Mouse (Mus musculus) MEL (cell line): ENCODE results near the gene Gm1673. TPM values are rescaled to one million over a fixed set of nuclear protein-coding genes. Genes with fewer than 3 reads are reported as not detected.

Experiments used
- DNase-seq: peaks from one replicate; pipeline ENCODE4 v3.0.0; 2011; ENCODE audit warnings: low read depth, low spot score
- H3K27ac ChIP-seq: 2 replicates; pipeline ENCODE4 v1.5.1; 2012; ENCODE audit warnings: low read depth, mild to moderate bottlenecking, control low read depth, low read length, moderate library complexity; ENCODE audit not compliant: control insufficient read depth
- H3K27me3 ChIP-seq, 2 experiments: fragments of 150-350 bp in 1 of 2; sonication (generic) in 1 of 2; 2 replicates each; pipeline ENCODE4 v1.6.1; 2012; ENCODE audit warnings: low read length in 2 of 2, mild to moderate bottlenecking in 2 of 2, improper control_type of control experiment in 1 of 2, moderate library complexity in 1 of 2; ENCODE audit not compliant: insufficient read depth in 2 of 2, control insufficient read depth in 1 of 2
- H3K36me3 ChIP-seq, 2 experiments: 2 replicates each; pipeline ENCODE4 v1.6.1; 2012 to 2014; ENCODE audit warnings: low read length in 2 of 2, improper control_type of control experiment in 1 of 2, inconsistent platforms in 1 of 2, mild to moderate bottlenecking in 1 of 2; ENCODE audit not compliant: insufficient read depth in 2 of 2, control insufficient read depth in 1 of 2
- H3K4me1 ChIP-seq, 2 experiments: fragments of 150-350 bp in 1 of 2; sonication (generic) in 1 of 2; 2 replicates each; pipeline ENCODE4 v1.6.1; 2012; ENCODE audit warnings: low read length in 2 of 2, improper control_type of control experiment in 1 of 2, mild to moderate bottlenecking in 1 of 2; ENCODE audit not compliant: insufficient read depth in 2 of 2, control insufficient read depth in 1 of 2
- H3K4me3 ChIP-seq, 2 experiments: fragments of 150-350 bp in 1 of 2; sonication (generic) in 1 of 2; 2 replicates each; pipeline ENCODE4 v1.5.1; 2012; ENCODE audit warnings: low read depth in 2 of 2, low read length in 2 of 2, mild to moderate bottlenecking in 2 of 2, moderate library complexity in 2 of 2, control low read depth in 1 of 2, improper control_type of control experiment in 1 of 2; ENCODE audit not compliant: control insufficient read depth in 1 of 2, insufficient read depth in 1 of 2
- H3K79me2 ChIP-seq: 2 replicates; pipeline ENCODE4 v1.6.1; 2012; ENCODE audit warnings: mild to moderate bottlenecking, low read length, moderate library complexity; ENCODE audit not compliant: control insufficient read depth, poor library complexity, insufficient read depth
- H3K9ac ChIP-seq: 2 replicates; pipeline ENCODE4 v1.6.1; 2012; ENCODE audit warnings: low read depth, mild to moderate bottlenecking, control low read depth, low read length, moderate library complexity; ENCODE audit not compliant: control insufficient read depth, poor library complexity, severe bottlenecking
- H3K9me3 ChIP-seq: fragments of 150-350 bp; sonication (generic); replicated peaks from 2 replicates; pipeline ENCODE4 v1.6.1; 2012; ENCODE audit warnings: mild to moderate bottlenecking, low read length, improper control_type of control experiment, moderate library complexity; ENCODE audit not compliant: insufficient read depth
- BHLHE40 ChIP-seq: IDR thresholded peaks from 2 replicates; pipeline ENCODE4 v1.6.1; 2012; ENCODE audit warnings: low read depth, mild to moderate bottlenecking, inconsistent platforms, low read length, improper control_type of control experiment, borderline replicate concordance
- CTCF ChIP-seq, 3 experiments: IDR thresholded peaks in 2 of 3; conservative IDR thresholded peaks in 1 of 3; 2 replicates each; pipeline ENCODE4 v1.5.1; 2011 to 2012; ENCODE audit warnings: low read length in 3 of 3, low read depth in 2 of 3, mild to moderate bottlenecking in 2 of 3, improper control_type of control experiment in 1 of 3, inconsistent platforms in 1 of 3, mixed read lengths in 1 of 3, moderate library complexity in 1 of 3; ENCODE audit not compliant: control insufficient read depth in 1 of 3, insufficient read depth in 1 of 3, poor library complexity in 1 of 3, severe bottlenecking in 1 of 3
- MYC ChIP-seq: IDR thresholded peaks from 2 replicates; pipeline ENCODE4 v1.6.1; 2011; ENCODE audit warnings: low read depth, mild to moderate bottlenecking, low read length, improper control_type of control experiment, moderate library complexity
- ZMIZ1 ChIP-seq: IDR thresholded peaks from 2 replicates; pipeline ENCODE4 v1.6.1; 2012; ENCODE audit warnings: low read depth, mild to moderate bottlenecking, inconsistent platforms, low read length, improper control_type of control experiment, moderate library complexity
- polyA plus RNA-seq, 2 experiments: library from polyadenylated mRNA; stranded (reverse) in 1 of 2; unstranded in 1 of 2; fragments of >175 nt in 1 of 2; fragments of >200 nt in 1 of 2; gene quantifications; 2 replicates each; pipeline versions ENCODE4 v1.2.1 to v1.2.4; 2012; ENCODE audit warnings: low replicate concordance in 2 of 2, low read depth in 1 of 2; ENCODE audit not compliant: insufficient read length in 2 of 2, insufficient read depth in 1 of 2, missing spikeins in 1 of 2
- total RNA-seq: library from RNA; depleted of rRNA; stranded (reverse); fragments of 300-350 nt; gene quantifications from 2 replicates; pipeline ENCODE4 v1.2.3, GENCODE M21; 2012; rRNA removed

The Gm1673 gene
- total and polyA plus RNA-seq, 3 experiments, result not detected

- no peak for DNase-seq
- no peaks in the 10 kb centered on the region for H3K4me1 ChIP-seq
- H3K36me3 ChIP-seq, result no peaks in the 10 kb centered on the region
- H3K9ac ChIP-seq, result no peak overlapping the region
- H3K27me3 ChIP-seq, result no peaks in the 10 kb centered on the region
- no peak overlapping the region for H3K4me3 ChIP-seq
- TF ChIP-seq CTCF (IDR thresholded peaks at IDR 0.05 in 2 of 3, conservative IDR thresholded peaks at IDR 0.05 in 1 of 3; ENCODE audit: control insufficient read depth in 1 of 3, insufficient read depth in 1 of 3, low read depth in 2 of 3, low read length in 3 of 3, poor library complexity in 1 of 3, severe bottlenecking in 1 of 3), result no peak
- no peak for TF ChIP-seq MYC
- TF ChIP-seq BHLHE40, result no peak
- no peak for TF ChIP-seq ZMIZ1
- H3K27ac ChIP-seq, result no peak overlapping the region
- no peaks in the 10 kb centered on the region for H3K79me2 ChIP-seq
- H3K9me3 ChIP-seq, result no peaks in the 10 kb centered on the region
These were observed 49.3 kb downstream of the Gm1673 start for GRCm38 (mm10) chr5:34032520-34032919.

Other genes starting within 250 kb of the Gm1673 start
- 50.0 and 59.5 TPM in 2 replicates for gene Letm1, start 200.6 kb upstream of the Gm1673 start, total RNA-seq
- gene Letm1, start 200.6 kb upstream of the Gm1673 start, polyA plus RNA-seq, result 100 to 1,000 TPM; 119 to 127 TPM
- 82.5 and 102 TPM in 2 replicates for gene Nsd2, start 162.7 kb upstream of the Gm1673 start, total RNA-seq
- 100 to 1,000 TPM; 116 to 233 TPM for gene Nsd2, start 162.7 kb upstream of the Gm1673 start, polyA plus RNA-seq
- gene Nelfa, start 47.0 kb upstream of the Gm1673 start, total RNA-seq, result 58.7 and 60.5 TPM in 2 replicates
- 100 to 1,000 TPM; 117 to 207 TPM for gene Nelfa, start 47.0 kb upstream of the Gm1673 start, polyA plus RNA-seq
- gene Nat8l, start 12.6 kb downstream of the Gm1673 start, total RNA-seq, result 0.03 TPM in 1 of 2 replicates, not detected in the other
- gene Nat8l, start 12.6 kb downstream of the Gm1673 start, polyA plus RNA-seq, result not detected
- gene Poln, start 186.0 kb downstream of the Gm1673 start, total RNA-seq, result 0.50 and 0.88 TPM in 2 replicates
- gene Poln, start 186.0 kb downstream of the Gm1673 start, polyA plus RNA-seq, result 1 to 10 TPM in 1 of 2 experiments, not detected in 1; 1.0 TPM
- 54.0 and 58.1 TPM in 2 replicates for gene Haus3, start 186.1 kb downstream of the Gm1673 start, total RNA-seq
- 100 to 1,000 TPM in 1 of 2 experiments, 10 to 100 TPM in 1; 52.6 to 184 TPM for gene Haus3, start 186.1 kb downstream of the Gm1673 start, polyA plus RNA-seq
- 5.9 and 9.7 TPM in 2 replicates for gene Mxd4, start 204.3 kb downstream of the Gm1673 start, total RNA-seq
- gene Mxd4, start 204.3 kb downstream of the Gm1673 start, polyA plus RNA-seq, result 10 to 100 TPM in 1 of 2 experiments, not detected in 1; 13.3 TPM